Mouse (Mus musculus) retina, embryonic 14.5 days (tissue): ENCODE results near the gene Gpatch8.

Source experiments
- DNase-seq: peaks from one replicate; pipeline ENCODE4 v3.0.0-alpha.2; 2015; ENCODE audit warnings: low spot score

Gpatch8 gene

GRCm38 (mm10) chr11:102496732-102497131, 59.5 kb downstream of the Gpatch8 start:
- no peak for DNase-seq

DNA sequence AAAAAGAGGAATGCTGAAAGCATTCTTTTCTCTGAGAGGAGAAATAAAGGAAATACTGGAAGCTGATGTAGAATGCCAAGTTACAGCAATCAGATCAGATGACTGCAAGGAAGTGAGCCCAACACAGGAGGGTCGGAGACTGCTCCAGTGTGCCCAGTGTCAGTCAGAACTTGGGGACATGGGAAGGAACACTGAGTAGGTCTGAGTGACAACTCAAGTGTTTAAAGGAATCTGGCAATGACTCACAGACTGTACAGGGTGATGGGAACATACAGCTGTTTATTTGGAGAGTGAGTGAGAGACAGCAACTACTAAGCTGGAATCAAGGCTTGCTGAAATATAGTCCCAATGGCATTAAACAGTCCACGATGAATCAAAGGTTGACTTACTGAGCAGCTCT, 60.0 kb downstream of the Gpatch8 start:
- DNase-seq, result no peak

GRCm38 (mm10) chr11:102495742-102496141, 60.5 kb downstream of the Gpatch8 start:
- no peak for DNase-seq

DNA sequence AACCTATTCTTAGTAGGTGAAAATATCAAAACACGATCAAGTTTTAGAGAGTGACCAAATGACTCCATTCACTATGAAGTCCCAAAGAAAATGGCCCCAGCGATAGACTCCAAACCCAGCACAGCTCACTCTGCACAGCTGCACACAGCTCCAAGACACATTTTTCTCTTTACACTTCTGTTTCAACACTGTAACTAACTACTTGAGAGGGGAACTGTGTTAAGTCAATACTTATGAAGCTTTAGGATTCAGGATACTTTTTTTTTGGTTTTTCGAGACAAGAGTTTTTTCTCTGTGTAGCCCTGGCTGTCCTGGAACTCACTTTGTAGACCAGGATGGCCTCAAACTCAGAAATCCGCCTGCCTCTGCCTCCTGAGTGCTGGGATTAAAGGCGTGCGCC, 61.1 kb downstream of the Gpatch8 start:
- DNase-seq, result no peak

DNA sequence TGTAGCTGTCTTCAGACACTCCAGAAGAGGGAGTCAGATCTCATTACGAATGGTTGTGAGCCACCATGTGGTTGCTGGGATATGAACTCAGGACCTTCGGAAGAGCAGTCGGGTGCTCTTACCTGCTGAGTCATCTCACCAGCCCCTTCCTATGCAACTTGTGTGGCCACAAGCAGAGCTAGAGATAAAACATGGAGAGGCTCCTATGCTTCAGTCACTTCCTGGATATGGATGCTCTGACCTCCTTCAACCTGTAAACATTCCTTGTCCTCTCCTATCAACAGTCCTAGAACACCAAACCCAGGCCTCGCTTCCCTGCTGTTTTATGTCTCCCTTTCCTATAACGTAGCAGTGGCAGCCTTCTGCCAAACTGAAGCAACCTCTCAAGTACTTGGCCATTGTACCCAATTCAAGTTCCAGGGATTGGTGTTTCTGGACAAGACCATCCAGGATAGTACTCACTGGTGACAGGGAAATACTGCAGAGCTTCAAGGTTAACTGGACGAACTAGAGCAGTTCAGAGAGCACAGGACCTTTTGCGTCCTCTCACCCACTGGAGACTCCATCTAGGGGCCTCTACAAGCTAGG, 62.0 kb downstream of the Gpatch8 start:
- no peak for DNase-seq

DNA sequence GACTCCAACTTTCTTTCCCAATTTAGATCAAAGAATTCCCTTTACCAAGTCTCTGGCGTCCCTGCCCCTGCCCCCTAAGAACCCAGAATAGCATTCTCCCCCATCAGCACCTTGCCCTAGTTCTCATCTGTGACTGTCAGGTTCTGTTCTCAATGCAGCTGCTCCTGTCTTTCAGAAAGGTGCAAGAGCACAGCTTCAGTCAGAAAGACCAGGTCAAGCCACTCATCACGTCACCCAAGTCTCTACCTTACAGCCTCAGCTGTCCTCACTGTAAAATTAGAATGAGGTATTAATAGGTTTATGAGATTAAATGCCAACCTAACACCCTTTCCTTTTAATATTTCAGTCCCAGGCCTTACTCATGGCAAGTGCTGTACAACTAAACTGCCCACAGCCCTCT, 63.0 kb downstream of the Gpatch8 start:
- no peak for DNase-seq

DNA sequence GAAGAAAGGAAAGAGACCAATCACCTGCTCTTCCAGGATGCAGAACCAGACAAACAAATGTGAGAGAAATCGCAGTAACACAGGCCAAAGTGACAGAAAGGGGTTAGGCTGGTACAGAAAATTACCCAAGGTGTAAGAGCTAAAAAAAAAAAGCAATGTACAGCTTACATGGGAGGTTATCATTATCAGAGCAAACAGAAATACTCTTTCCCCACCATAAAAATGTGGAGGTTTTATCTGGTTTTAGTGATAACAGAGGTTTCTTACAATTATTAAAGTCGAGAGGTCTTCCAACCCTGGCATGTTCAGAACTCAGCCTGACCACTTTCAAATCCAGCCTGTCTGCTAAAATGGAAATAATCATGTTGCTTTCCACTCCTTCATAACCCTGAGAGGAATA, 68.3 kb downstream of the Gpatch8 start:
- no peak for DNase-seq

DNA sequence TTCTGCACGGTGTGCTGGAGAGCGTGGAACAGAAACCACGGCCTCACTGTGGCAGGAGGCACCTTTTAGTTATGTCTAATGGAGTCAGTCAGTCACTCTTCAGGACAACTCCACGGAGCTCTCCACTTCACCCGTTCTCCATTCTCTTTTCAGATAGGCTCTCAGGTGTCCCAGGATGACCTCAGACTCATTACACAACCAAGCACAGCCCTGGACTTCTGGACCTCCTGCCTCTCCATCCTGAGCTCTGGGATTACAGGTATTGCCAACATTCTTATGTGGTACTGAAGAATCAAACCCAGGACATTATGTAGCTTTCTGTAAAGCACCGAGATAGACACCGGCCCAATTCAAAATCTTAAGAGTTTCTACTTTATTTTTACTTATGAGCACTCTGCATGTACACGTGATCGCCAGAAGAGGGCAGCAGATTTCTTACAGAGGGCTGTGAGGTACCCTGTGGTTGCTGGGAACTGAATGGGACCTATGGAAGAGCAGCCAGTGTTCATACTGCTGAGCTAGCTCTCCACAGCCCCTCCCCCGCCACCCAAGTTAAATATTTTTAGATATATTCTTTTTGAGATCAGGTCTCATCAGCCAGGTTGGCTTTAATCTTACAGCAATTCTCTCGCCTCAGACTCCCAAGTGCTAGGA, 69.3 kb downstream of the Gpatch8 start:
- peak; percentile 79 for DNase-seq

DNA sequence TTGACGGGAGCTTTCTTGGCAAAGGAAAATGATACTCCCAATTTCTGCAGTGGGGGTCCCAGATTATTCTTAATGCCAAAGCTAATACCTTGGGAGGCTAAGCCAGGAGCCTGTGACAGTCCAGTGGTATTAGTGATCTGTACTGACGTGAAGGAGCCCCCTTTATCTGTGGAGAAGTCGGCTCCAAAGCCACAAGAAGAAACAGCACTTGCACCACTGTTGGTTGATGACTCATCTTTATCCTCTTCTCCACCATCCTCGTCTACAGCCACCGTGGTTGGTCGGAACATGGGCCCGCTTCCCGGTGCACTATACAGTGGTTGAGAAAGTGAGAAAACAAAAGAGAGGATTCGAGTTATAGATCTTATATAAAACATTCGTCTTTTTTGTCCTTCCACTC, 74.4 kb downstream of the Gpatch8 start:
- no peak for DNase-seq

- DNase-seq, result no peak
Observed at GRCm38 (mm10) chr11:102480897-102481296, 75.3 kb downstream of the Gpatch8 start.

DNA sequence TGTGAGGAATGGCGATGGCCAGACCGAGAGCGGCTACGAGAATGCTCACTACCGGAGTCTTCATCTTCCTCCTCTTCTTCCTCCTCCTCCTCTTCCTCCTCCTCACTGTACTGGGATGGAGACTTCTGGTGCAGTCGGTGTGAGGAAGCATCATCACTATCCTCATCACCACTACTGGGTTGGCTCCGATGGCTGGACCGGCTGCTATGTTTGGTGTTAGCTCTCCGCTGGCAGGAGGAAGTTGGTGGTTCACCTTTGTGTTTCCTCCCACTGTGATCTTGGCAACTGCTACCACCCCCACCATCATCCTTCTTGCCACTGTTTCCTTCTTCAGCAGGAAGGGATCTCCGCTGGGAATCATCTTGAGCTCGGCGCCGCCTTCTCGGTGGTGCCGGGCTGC, 76.1 kb downstream of the Gpatch8 start:
- no peak for DNase-seq

- no peak for DNase-seq
Observed at GRCm38 (mm10) chr11:102479581-102479980, 76.6 kb downstream of the Gpatch8 start.

DNA sequence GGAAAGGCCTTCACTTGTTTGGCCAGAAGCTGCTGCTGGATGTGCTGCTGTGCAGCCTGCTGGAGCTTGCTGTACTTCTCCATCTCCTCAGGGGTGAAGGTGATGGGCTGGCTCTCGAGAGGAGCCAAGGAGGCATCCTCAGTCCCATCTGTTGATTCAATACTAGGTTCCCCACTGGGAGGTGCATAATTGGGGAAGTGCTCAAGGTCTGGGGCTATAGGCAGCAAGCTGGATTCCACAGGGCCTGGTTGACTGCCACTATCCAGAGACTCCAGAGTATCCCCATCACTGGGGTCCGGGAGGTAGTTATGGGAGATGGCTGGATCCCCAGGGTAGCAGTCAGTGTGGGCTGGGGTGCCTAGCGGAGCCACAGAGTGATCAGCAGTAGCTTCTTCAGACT, 77.5 kb downstream of the Gpatch8 start:
- no peak for DNase-seq

GRCm38 (mm10) chr11:102475027-102475426, 81.2 kb downstream of the Gpatch8 start:
- DNase-seq, result no peak

GRCm38 (mm10) chr11:102469648-102470357, 86.4 kb downstream of the Gpatch8 start, which contains the start of gene Itga2b:
TSS of gene Itga2b (minus strand) at chr11:102470122.
- DNase-seq, result no peak

DNA sequence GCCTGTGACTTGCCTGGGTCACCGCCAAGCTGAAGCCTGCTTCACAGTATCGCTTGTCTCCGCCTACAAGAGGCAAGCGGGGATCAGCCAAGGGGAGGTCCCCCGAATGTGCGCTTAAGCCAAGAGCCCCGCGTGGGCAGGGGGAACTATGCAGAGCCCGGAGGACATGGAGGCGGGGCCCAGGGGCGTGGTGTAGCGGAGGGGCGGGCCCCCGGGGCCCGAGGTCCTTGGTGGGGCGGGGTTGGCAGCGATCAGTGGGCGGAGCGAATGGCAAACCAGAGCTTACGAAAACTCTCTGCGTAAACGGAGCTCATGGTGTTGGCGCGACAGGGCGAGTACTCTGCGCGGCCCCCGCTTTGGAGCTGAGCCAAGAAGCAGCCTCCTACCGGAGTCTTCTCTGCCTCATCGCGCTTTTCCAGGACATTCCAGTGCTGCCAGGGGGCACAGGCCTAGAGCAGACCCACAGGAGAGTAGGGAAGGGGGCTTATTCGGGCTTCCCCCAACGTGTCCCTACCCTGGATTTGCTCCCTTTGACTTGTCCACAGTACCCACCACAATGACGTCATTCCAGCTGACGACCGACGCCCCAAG, 89.1 kb downstream of the Gpatch8 start:
- peak; percentile 92 for DNase-seq

DNA sequence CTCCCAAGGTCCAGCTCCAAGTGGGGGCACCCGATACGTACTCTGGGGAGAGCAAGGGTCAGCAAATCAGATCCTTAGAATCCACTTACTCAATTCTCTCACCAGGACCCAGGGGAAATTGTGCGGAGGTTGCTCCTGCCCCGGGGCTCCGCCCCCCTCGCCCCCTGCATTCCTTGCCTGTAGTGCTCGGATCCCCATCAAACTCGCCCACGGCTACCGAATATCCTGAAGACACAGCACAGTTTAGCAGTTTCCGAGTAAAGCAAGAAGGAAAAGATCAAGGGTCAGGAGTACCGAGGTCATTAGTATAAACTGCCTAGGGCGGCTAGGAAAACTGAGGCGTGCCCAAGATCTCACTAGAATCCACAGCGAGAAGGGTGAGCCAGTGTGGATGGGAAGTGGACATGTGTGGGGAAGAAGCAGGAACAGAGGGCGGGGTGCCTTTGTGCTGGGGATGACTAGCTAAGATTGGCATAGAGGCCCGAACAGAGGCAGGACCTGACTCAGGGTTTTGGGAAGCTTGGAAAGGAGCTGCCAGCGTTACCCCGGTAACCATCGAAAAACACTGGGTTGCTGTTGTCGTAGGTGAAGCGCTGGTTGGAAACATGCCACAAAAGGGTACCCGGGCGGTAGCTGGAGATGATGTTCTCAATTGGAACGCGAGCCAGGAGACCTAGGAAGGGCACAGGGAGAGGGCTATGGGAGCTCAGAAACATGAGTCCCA, 90.3 kb downstream of the Gpatch8 start:
- peak; percentile 39 for DNase-seq

GRCm38 (mm10) chr11:102464901-102465300, 91.3 kb downstream of the Gpatch8 start:
- no peak for DNase-seq

DNA sequence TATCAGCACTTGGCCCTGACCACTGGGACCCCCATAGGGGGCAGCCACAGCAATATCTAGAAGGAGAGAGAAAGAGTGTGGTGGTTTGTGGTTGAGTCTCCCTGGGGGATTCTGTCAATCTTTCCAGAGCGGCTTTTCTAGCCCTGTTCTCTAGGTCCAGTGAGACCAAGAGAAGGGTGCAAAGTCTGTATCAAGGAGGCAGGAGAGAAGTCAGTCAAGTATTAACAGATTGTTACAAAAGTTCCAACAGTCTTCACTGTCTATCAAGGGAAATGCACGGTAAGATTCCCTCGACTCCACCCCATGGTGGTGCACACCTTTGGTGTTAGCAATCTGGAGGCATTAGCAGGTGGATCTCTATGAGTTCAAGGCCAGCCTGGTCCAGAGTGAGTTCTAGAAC, 94.4 kb downstream of the Gpatch8 start:
- no peak for DNase-seq

DNA sequence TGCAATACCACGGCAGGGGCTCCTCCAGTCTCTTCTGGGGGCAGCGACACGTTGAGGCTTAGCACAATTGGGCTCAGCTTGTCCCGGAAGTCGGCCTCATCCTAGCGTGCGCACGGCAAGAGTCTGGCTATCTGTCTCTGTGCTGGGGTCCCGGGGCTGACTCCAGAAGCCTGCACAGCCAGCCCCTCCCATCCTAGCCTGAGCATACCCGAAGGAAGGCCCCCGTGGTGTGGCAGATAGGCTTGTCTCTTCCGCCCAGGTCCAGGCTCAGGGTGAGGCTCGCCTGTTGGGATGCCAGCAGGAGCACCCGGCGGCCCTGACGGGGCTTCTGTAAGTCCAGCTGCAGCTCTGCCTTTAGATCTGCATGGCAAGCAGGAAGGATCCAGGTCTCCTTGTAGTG, 95.7 kb downstream of the Gpatch8 start:
- DNase-seq, result no peak

GRCm38 (mm10) chr11:102455740-102456396, 100.3 kb downstream of the Gpatch8 start:
- peak; percentile 93 for DNase-seq

GRCm38 (mm10) chr11:102453131-102453530, 103.1 kb downstream of the Gpatch8 start:
- peak; percentile 44 for DNase-seq
